Mouse (Mus musculus) testis, adult 2 months (tissue): ENCODE results near the gene Slc24a3.

Experiments
- CTCF ChIP-seq: fragments of 200-500 bp; IDR thresholded peaks from 2 replicates; pipeline ENCODE4 v1.5.1; 2012; ENCODE audit warnings: low read depth, mild to moderate bottlenecking, inconsistent platforms, low read length, moderate library complexity; ENCODE audit not compliant: control insufficient read depth, insufficient read depth, insufficient replicate concordance
- POLR2A ChIP-seq: fragments of 200-500 bp; IDR thresholded peaks from 2 replicates; pipeline ENCODE4 v1.6.1; 2012; ENCODE audit warnings: low read depth, mild to moderate bottlenecking, inconsistent platforms, low read length, moderate library complexity; ENCODE audit not compliant: control insufficient read depth

DNA sequence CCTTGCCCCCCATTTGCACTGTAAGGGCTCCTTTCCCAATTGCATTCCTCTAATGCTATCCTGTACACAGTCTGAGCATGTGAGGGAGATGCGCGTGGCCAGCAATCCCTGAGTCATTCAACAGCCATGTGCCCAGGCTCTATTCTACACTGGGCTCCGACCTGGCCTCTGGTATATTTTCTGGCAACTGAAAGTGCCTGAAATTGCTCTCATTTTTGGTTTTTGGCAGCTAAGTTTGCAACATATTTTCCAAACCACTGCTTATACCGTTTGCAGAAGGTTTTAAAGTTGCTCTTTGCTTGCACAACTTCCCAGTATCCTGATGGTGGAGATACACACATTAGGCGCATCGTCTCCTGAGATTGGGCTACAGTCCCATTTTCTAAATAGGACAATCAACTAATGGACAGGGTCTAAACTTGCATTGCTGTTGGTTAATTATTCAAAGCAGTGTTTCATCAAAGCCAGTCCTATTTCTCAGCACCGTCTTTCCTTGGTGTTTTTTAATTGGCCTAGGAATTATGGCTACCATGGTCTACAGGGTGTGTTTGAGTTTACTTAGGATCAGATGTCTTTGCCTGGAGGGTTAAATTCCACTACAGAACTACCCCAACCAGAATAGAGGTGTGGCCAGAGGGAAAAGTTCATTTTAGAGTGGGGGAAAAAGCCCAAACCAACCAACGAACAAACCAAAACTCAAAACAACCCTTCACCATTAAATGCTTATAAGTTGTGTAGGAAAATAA lies 46.7 kb downstream of the Slc24a3 start:
- TF ChIP-seq CTCF = no peak
- TF ChIP-seq POLR2A = no peak
